Mouse (Mus musculus): ENCODE measurements at regions not wholly inside any gene's neighbourhood (a gene's known extent, or its start where the extent isn't known, plus 50 kb on each side); places are given as distances from the start of the nearest gene placed in this dataset.

DNA sequence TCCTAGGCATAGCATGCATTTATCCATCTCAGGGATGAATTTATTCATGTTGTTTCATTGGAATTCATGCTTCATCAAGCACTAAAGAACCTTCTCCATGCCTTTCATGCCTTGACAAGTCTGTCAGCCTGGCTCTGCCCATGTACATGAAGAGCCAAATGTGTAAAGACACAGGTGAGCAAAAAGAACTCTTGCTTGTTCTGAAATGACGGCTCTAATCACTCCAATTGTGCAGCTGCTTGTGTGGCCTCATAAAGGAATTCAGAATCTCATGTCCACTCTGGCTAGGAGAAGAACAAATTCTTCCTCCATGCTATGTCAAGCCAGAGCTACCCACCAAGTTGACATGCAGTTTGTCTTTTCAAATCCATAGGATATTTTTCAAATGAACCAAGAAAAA is 319.2 kb upstream of the Lmcd1 start:
- TF ChIP-seq CTCF (IDR thresholded peaks at IDR 0.05; ENCODE audit: extremely low read depth, insufficient read length, insufficient replicate concordance, low read depth, low read length) (no peak), POLR2A (IDR thresholded peaks at IDR 0.05; ENCODE audit: low read depth, low read length) (no peak)
